In genomic region chr4:127370447-127370846, GRCm38 (mm10) we compare ENCODE assay signal across 13 mouse cellular contexts. TPM values are rescaled to one million over a fixed set of nuclear protein-coding genes. Genes with fewer than 3 reads are reported as not detected.
DNase-seq lines count a peak whose midpoint lies in the region; ATAC-seq and TF ChIP-seq lines count a peak whose summit lies in the region.
"Had no signal": no experiment of that assay in that cellular context is flagged by ENCODE, and none has a peak within 500 bp of the region (broad histone marks: within the 10 kb centered on the region; RNA-seq: fewer than 3 reads in every experiment).

No protein-coding gene starts in this region.

- H3K4me3 ChIP-seq in hindbrain, postnatal 0 days (ENCODE audit: low read length) = no peak overlapping the region
- no peak overlapping the region for H3K4me3 ChIP-seq in hindbrain, embryonic 12.5 days
- no peak overlapping the region for H3K4me3 ChIP-seq in testis, adult 2 months (ENCODE audit: control insufficient read depth, low read depth, low read length)
- no peak overlapping the region for H3K4me3 ChIP-seq in stomach, postnatal 0 days (ENCODE audit: low read depth, low read length)
- no peak overlapping the region for H3K4me3 ChIP-seq in kidney, embryonic 14.5 days (ENCODE audit: low read length)
- H3K4me3 ChIP-seq: stomach, embryonic 15.5 days had no signal

- H3K9ac ChIP-seq in hindbrain, postnatal 0 days (replicated peaks; ENCODE audit: low read length) = no peak overlapping the region
- H3K9ac ChIP-seq in hindbrain, embryonic 12.5 days = no peak overlapping the region
- no peak overlapping the region for H3K9ac ChIP-seq in stomach, postnatal 0 days (ENCODE audit: low read length)
- H3K9ac ChIP-seq in kidney, embryonic 14.5 days (ENCODE audit: low read depth, low read length) = no peak overlapping the region
- H3K9ac ChIP-seq: stomach, embryonic 15.5 days had no signal

- DNase-seq in hindbrain, postnatal 0 days (ENCODE audit: low spot score) = peak; percentile 31
- DNase-seq in testis, postnatal 14 days (ENCODE audit: low spot score) = no peak
- DNase-seq in embryo, embryonic 10 days (ENCODE audit: low spot score) = peak; percentile 34
- DNase-seq in stomach, postnatal 0 days (ENCODE audit: low spot score) = no peak
- DNase-seq in ovary, postnatal 10 days (ENCODE audit: low spot score) = no peak
- DNase-seq: cerebellum, adult 18-20 months; lung, postnatal 4 days had no signal

- no peak overlapping the region for H3K4me2 ChIP-seq in hindbrain, postnatal 0 days (ENCODE audit: low read depth, low read length)
- no peak overlapping the region for H3K4me2 ChIP-seq in hindbrain, embryonic 12.5 days (replicated peaks)
- no peak overlapping the region for H3K4me2 ChIP-seq in stomach, postnatal 0 days (replicated peaks; ENCODE audit: low read depth)
- no peak overlapping the region for H3K4me2 ChIP-seq in kidney, embryonic 14.5 days (replicated peaks; ENCODE audit: low read depth, low read length)
- H3K4me2 ChIP-seq: stomach, embryonic 15.5 days had no signal

- no peaks in the 10 kb centered on the region for H3K36me3 ChIP-seq in hindbrain, postnatal 0 days (ENCODE audit: insufficient read depth, low read length)
- H3K36me3 ChIP-seq in hindbrain, embryonic 12.5 days = no peaks in the 10 kb centered on the region
- H3K36me3 ChIP-seq in testis, adult 2 months (ENCODE audit: control insufficient read depth, insufficient read depth, low read length) = no peaks in the 10 kb centered on the region
- no peaks in the 10 kb centered on the region for H3K36me3 ChIP-seq in stomach, postnatal 0 days (ENCODE audit: control insufficient read depth, insufficient read depth, low read length)
- no peaks in the 10 kb centered on the region for H3K36me3 ChIP-seq in kidney, embryonic 14.5 days (ENCODE audit: control insufficient read depth, insufficient read depth, low read length)
- H3K36me3 ChIP-seq: stomach, embryonic 15.5 days had no signal

- no peak for TF ChIP-seq POLR2A in testis, adult 2 months (IDR thresholded peaks at IDR 0.05; ENCODE audit: control insufficient read depth, low read depth, low read length)

- TF ChIP-seq EP300 in stomach, postnatal 0 days (optimal IDR thresholded peaks at IDR 0.05) = no peak

- no peaks in the 10 kb centered on the region for H3K9me3 ChIP-seq in hindbrain, postnatal 0 days (ENCODE audit: low read length)
- H3K9me3 ChIP-seq in hindbrain, embryonic 12.5 days (replicated peaks) = no peaks in the 10 kb centered on the region
- no peaks in the 10 kb centered on the region for H3K9me3 ChIP-seq in stomach, postnatal 0 days (ENCODE audit: control insufficient read depth, low read length)
- no peaks in the 10 kb centered on the region for H3K9me3 ChIP-seq in kidney, embryonic 14.5 days (ENCODE audit: control insufficient read depth, low read length)
- H3K9me3 ChIP-seq: stomach, embryonic 15.5 days had no signal

- no peaks in the 10 kb centered on the region for H3K27me3 ChIP-seq in hindbrain, postnatal 0 days (ENCODE audit: insufficient read depth, low read length)
- H3K27me3 ChIP-seq in hindbrain, embryonic 12.5 days = peaks cover 7% of the 10 kb centered on the region; the same call in 1 of the 2 replicates
- no peaks in the 10 kb centered on the region for H3K27me3 ChIP-seq in testis, adult 2 months (ENCODE audit: control insufficient read depth, insufficient read depth, low read length)
- no peaks in the 10 kb centered on the region for H3K27me3 ChIP-seq in stomach, postnatal 0 days (ENCODE audit: control insufficient read depth, insufficient read depth, low read length)
- H3K27me3 ChIP-seq in kidney, embryonic 14.5 days (ENCODE audit: control insufficient read depth, insufficient read depth, low read length) = no peaks in the 10 kb centered on the region
- H3K27me3 ChIP-seq: stomach, embryonic 15.5 days had no signal

- ATAC-seq in hindbrain, postnatal 0 days = no peak
- ATAC-seq in hindbrain, embryonic 12.5 days (ENCODE audit: low FRiP score) = no peak
- no peak for ATAC-seq in stomach, postnatal 0 days (ENCODE audit: low FRiP score, low TSS enrichment)
- ATAC-seq in kidney, embryonic 14.5 days (ENCODE audit: low FRiP score, low TSS enrichment) = no peak

- WGBS in hindbrain, postnatal 0 days = 45% methylated on average over 2 of the region's 2 CpGs
- WGBS in hindbrain, embryonic 12.5 days = 50% methylated on average over 2 of the region's 2 CpGs
- WGBS in stomach, postnatal 0 days = 51% methylated on average over 2 of the region's 2 CpGs
- 49% methylated on average over 2 of the region's 2 CpGs for WGBS in kidney, embryonic 14.5 days

- H3K4me1 ChIP-seq in hindbrain, postnatal 0 days (ENCODE audit: insufficient read depth, low read length) = peaks cover 1% of the 10 kb centered on the region; the same call in 1 of the 2 replicates
- H3K4me1 ChIP-seq in hindbrain, embryonic 12.5 days = peaks cover 20% of the 10 kb centered on the region
- H3K4me1 ChIP-seq in testis, adult 2 months (ENCODE audit: control insufficient read depth, insufficient read depth, low read length) = no peaks in the 10 kb centered on the region; the same call in 1 of the 2 replicates
- no peaks in the 10 kb centered on the region for H3K4me1 ChIP-seq in stomach, postnatal 0 days (replicated peaks; ENCODE audit: control insufficient read depth, insufficient read depth)
- H3K4me1 ChIP-seq in kidney, embryonic 14.5 days (ENCODE audit: control insufficient read depth, insufficient read depth, low read length) = no peaks in the 10 kb centered on the region

- no peak overlapping the region for H3K27ac ChIP-seq in hindbrain, postnatal 0 days
- no peak overlapping the region for H3K27ac ChIP-seq in hindbrain, embryonic 12.5 days
- no peak overlapping the region for H3K27ac ChIP-seq in testis, adult 2 months (ENCODE audit: control insufficient read depth, insufficient read depth, low read depth, low read length)
- no peak overlapping the region for H3K27ac ChIP-seq in stomach, postnatal 0 days (replicated peaks)
- H3K27ac ChIP-seq in kidney, embryonic 14.5 days (ENCODE audit: low read depth, low read length) = no peak overlapping the region
- H3K27ac ChIP-seq: stomach, embryonic 15.5 days had no signal

- TF ChIP-seq CTCF in hindbrain, postnatal 0 days (IDR thresholded peaks at IDR 0.05; ENCODE audit: low read depth) = peak; percentile 71
- peak; percentile 52; the same call in 1 of the 2 replicates for TF ChIP-seq CTCF in testis, adult 2 months (IDR thresholded peaks at IDR 0.05; ENCODE audit: control insufficient read depth, insufficient read depth, insufficient replicate concordance, low read depth, low read length)
- TF ChIP-seq CTCF in stomach, postnatal 0 days (IDR thresholded peaks at IDR 0.05; ENCODE audit: low read depth) = peak; percentile 66

RNA-seq across cellular contexts. Expression of gene Gjb5, which starts 12.5 kb away (rescaled TPM):
- total RNA-seq in hindbrain, postnatal 0 days (2014; rRNA removed) = 0.40 and 0.73 TPM in 2 replicates
- polyA plus RNA-seq in hindbrain, postnatal 0 days (2015; fragmentation: Nextera tagmentation; extraction: Ambion mirVana) = 0.51 and 0.57 TPM in 2 replicates
- polyA plus RNA-seq in hindbrain, embryonic 12.5 days (2016; fragmentation: Nextera tagmentation; extraction: Ambion mirVana) = 0.30 and 0.44 TPM in 2 replicates
- polyA plus RNA-seq in testis, adult 2 months (2012; rRNA removed) = 0.11 TPM in 1 of 2 replicates, not detected in the other
- 3.3 and 3.8 TPM in 2 replicates for polyA plus RNA-seq in stomach, postnatal 0 days (2015; fragmentation: Nextera tagmentation; extraction: Ambion mirVana)
- polyA plus RNA-seq in kidney, embryonic 14.5 days (2014; fragmentation: Nextera tagmentation; extraction: Ambion mirVana) = 2.7 and 2.8 TPM in 2 replicates
- total RNA-seq: layer of hippocampus, postnatal 10 days; neutrophil, adult 5-6 weeks had no signal

RNA-seq across cellular contexts. Expression of gene Gjb4, which starts 16.6 kb away (rescaled TPM):
- total RNA-seq in hindbrain, postnatal 0 days (2014; rRNA removed) = not detected in 2 replicates
- polyA plus RNA-seq in hindbrain, postnatal 0 days (2015; fragmentation: Nextera tagmentation; extraction: Ambion mirVana) = not detected in 2 replicates
- polyA plus RNA-seq in hindbrain, embryonic 12.5 days (2016; fragmentation: Nextera tagmentation; extraction: Ambion mirVana) = 0.19 and 0.36 TPM in 2 replicates
- not detected in 2 replicates for polyA plus RNA-seq in testis, adult 2 months (2012; rRNA removed)
- polyA plus RNA-seq in stomach, postnatal 0 days (2015; fragmentation: Nextera tagmentation; extraction: Ambion mirVana) = 1.7 and 2.0 TPM in 2 replicates
- 0.70 and 1.3 TPM in 2 replicates for polyA plus RNA-seq in kidney, embryonic 14.5 days (2014; fragmentation: Nextera tagmentation; extraction: Ambion mirVana)
- total RNA-seq: layer of hippocampus, postnatal 10 days; neutrophil, adult 5-6 weeks had no signal

RNA-seq across cellular contexts. Expression of gene Gjb3, which starts 39.8 kb away (rescaled TPM):
- 0.21 and 0.83 TPM in 2 replicates for total RNA-seq in hindbrain, postnatal 0 days (2014; rRNA removed)
- polyA plus RNA-seq in hindbrain, postnatal 0 days (2015; fragmentation: Nextera tagmentation; extraction: Ambion mirVana) = 0.44 and 0.59 TPM in 2 replicates
- polyA plus RNA-seq in hindbrain, embryonic 12.5 days (2016; fragmentation: Nextera tagmentation; extraction: Ambion mirVana) = 0.33 and 0.46 TPM in 2 replicates
- 3.2 and 3.6 TPM in 2 replicates for polyA plus RNA-seq in testis, adult 2 months (2012; rRNA removed)
- 15.1 and 15.5 TPM in 2 replicates for polyA plus RNA-seq in stomach, postnatal 0 days (2015; fragmentation: Nextera tagmentation; extraction: Ambion mirVana)
- polyA plus RNA-seq in kidney, embryonic 14.5 days (2014; fragmentation: Nextera tagmentation; extraction: Ambion mirVana) = 1.4 and 1.5 TPM in 2 replicates
- total RNA-seq: neutrophil, adult 5-6 weeks had no signal

RNA-seq across cellular contexts. Expression of gene Gja4, which starts 56.6 kb away (rescaled TPM):
- 20.8 and 30.8 TPM in 2 replicates for total RNA-seq in hindbrain, postnatal 0 days (2014; rRNA removed)
- 19.4 and 20.5 TPM in 2 replicates for polyA plus RNA-seq in hindbrain, postnatal 0 days (2015; fragmentation: Nextera tagmentation; extraction: Ambion mirVana)
- 13.9 and 15.2 TPM in 2 replicates for polyA plus RNA-seq in hindbrain, embryonic 12.5 days (2016; fragmentation: Nextera tagmentation; extraction: Ambion mirVana)
- 2.4 and 3.1 TPM in 2 replicates for polyA plus RNA-seq in testis, adult 2 months (2012; rRNA removed)
- polyA plus RNA-seq in stomach, postnatal 0 days (2015; fragmentation: Nextera tagmentation; extraction: Ambion mirVana) = 7.3 and 8.0 TPM in 2 replicates
- 22.2 and 23.7 TPM in 2 replicates for polyA plus RNA-seq in kidney, embryonic 14.5 days (2014; fragmentation: Nextera tagmentation; extraction: Ambion mirVana)
- total RNA-seq: neutrophil, adult 5-6 weeks had no signal

Comparison
In these comparisons a context has a peak if more than half of its experiments do, and no peak if none do; other contexts are left out.
1. DNase-seq: peak in hindbrain, postnatal 0 days (single experiment) and embryo, embryonic 10 days (single experiment); none in testis, postnatal 14 days (single experiment), stomach, postnatal 0 days (single experiment) and ovary, postnatal 10 days (single experiment).
2. Peak in every context shown above with its lines, with median percentiles within 50 percentile points of each other: CTCF ChIP-seq.